Mouse (Mus musculus) urinary bladder, postnatal 36 days (tissue): Measurements from ENCODE around the gene Gna14.

Experiments used
- DNase-seq, 2 experiments: peaks; one replicate each; pipeline ENCODE4 v3.0.0; 2022; ENCODE audit warnings: low spot score in 2 of 2, mixed read lengths in 1 of 2

Gene Gna14

DNA sequence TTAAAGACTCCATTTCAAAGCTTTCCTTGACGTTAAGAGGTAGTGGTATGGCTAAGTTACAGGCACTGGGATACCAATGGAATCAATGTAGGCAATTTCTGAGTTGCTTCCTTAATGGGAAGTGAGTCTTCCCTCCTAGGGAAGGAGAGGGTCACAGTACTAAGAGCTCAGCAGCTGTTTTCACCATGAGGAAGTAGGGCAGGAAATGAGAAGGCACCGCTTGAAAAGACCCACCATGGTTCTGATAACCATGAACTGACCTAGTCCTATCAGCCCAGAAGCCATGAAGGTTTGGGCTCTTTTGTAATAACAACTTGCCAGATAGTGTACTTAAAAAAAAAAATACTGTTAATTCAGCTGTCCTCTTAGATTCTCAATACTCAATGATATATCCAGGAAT lies 20.6 kb downstream of the Gna14 start:
- no peak for DNase-seq

DNA sequence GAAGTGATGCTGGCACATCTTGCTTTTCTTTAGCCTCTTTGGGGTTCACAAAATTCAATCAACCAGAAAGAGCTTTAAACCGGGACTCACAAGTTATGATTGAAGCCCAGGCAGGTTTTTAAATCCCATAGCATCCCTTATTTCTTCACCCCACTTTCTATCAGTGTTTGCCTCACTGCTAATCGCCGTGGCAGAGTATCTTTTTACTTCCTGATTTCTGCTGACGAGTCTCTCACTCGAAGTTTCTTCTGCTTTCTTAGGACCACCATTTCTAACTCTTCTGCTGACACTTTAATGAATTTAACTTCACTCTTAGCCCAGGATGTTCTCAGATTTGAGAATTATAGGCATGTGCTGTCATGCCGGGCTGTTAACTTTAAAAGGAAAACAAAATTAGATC lies 21.6 kb downstream of the Gna14 start:
- DNase-seq, result no peak

DNA sequence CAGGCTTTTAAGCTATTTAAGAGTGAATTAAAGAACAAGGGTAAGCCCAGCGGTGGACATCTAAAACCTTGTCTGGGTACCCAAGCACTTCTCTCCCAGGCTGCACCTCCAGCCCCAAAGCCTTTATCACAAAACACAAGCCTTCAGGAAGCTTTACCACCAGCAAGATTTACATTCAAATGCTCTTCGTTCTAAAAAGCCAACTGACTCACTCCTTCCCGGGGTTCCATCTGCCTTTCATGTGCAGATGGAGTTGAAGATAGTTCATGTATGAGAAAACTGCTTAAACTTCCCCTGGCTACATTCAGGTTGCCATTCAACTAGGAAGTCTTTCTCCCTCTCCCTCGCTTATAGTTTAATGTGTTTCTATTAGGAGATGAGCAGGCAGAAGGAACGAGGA lies 23.8 kb downstream of the Gna14 start:
- no peak for DNase-seq

DNA sequence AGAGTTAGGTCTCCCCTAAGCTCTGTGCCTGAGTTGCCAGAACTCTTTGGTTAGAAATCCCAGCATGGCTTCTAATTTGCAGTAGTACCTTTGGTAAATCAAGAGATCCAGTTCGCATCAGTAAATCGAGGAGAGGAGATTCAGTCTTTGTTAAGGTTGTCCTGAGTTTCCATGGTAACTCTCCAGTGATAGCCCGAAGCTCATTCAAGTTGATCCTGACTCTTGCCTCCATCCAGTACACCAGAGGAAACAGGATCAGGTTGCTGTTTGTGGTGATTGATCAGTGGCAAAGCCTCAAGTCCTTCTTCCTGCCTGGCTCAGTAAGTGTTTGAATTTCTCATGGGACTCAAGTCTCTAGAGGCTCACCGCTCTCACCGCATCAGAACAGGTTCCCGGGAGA lies 24.7 kb downstream of the Gna14 start:
- no peak for DNase-seq

DNA sequence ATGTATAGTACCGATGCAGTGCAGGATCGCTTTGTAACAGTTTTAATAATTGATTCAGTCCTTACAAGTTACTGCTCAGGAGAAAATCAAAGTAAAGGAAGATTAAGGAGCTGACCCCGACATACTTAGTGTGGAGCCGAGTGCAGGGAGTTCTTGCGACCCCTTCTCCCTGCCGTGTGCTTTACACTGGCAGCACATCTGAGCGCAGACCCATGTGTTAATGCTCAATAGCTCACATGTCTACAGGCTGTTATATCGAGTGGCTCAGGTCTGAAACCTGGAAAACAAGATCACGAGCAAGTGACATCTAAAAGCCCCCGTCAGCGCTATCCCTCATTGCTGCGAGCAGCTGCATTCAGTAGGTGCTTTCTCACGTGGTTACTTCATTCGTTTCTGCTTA lies 25.3 kb downstream of the Gna14 start:
- DNase-seq, result no peak

DNA sequence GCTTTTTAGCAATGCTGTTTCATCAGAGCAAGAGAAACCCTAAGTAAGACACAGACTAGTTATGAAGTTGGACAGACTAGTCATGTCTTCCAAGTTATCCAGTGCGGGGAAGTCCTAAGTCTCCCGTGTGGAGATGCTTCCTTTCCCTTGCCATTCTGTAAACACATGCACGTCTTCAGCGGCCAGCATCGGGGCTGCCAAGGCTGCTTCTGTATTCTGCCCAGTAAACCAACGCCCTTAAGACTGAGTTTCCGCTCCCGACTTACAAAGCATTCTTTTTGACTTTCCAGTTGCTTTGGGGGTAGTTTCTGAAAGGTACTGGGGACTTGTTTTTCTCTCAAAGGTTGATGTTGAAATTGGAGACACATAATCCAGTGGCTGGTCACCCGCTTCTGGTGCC lies 26.9 kb downstream of the Gna14 start:
- DNase-seq, result no peak

DNA sequence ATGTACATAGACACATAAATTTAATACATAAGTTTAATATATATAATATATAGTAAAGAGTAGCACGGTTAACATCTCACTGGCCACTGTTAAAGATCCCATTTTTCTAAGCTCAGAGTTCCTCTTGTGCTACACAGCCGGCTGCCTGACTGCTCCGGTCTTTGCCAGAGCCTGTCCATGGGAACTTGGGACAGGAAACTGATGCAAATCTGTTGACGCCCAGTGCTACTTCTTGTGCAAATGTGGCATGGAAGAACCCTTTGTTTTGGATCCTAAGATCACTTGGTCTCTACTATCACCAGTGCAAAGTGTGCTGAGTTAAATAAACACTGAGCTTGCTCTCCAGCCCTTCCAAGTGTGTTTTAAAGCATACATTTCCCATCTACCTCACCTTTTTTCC lies 29.2 kb downstream of the Gna14 start:
- no peak for DNase-seq

DNA sequence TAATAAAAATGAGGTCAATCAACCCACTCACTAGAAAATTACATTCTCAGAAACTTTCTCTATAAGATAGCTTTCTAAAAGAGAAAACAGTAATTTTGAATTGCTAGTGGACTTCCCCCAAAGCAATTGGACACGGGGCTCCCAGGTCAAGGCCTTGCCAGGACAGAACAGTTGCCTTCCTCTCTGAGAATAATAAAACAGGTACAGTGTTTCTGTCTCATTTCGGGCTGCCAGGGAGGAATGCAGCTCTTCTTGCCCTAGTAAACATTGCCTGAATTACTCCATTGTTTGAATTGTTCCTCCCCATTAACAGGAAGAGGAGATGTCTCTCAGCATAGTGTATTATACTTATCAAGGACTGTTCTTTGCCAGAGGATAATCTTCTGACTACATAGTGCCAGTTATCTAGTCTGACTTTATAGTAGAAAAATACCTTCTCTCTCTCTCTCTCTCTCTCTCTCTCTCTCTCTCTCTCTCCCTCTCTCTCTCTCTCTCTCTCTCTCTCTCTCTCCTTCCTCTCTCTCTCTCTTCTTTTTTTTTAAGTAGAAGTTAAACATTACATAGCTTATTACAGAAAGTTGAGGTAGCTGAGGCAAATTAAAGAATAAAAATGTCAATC lies 33.3 kb downstream of the Gna14 start:
- no peak for DNase-seq

DNA sequence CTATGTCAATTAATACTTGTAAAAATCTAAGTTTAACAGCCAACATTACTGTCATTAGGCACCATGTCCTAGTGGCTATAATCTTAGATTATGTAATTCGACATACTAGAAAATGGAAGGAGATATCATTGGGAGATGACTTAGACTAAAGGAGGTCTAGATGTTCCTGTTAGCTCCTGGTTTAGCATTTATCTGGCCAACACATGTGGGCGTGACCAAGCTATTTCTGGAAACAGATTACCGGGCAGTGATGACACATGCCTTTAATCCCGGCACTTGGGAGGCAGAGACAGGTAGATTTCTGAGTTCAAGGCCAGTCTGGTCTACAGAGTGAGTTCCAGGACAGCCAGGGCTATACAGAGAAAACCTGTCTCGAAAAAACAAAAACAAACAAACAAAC lies 37.1 kb downstream of the Gna14 start:
- DNase-seq, result no peak

DNA sequence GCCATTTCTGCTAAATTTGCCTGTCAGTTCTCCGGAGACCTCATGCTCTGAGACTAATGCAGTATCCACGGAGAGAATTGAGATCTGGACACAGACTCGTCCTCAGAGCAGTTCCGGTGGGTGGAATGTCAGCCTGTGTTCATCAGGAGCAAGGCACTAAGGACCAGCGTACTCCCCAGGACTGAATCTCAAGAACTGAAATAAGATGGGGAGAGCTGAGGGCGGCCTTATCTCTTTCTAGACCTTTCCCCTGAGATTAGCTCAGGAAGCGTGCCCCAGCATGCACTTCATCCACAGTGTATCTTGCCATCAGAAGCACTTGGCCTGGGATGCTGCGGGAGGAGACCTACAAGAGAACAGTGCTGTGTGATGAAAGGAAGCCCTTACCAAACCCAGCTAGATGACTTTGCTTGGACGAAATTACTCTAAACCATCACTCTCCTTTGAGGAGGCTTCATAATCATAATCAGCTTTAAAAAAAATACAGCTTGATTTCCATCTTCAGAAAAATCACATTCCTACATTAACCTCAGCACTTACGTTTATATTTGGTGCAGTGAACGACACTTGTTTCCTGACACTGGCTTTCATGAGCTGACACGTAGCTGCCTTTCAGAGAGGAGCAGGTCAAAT lies 41.9 kb downstream of the Gna14 start:
- DNase-seq, result no peak

DNA sequence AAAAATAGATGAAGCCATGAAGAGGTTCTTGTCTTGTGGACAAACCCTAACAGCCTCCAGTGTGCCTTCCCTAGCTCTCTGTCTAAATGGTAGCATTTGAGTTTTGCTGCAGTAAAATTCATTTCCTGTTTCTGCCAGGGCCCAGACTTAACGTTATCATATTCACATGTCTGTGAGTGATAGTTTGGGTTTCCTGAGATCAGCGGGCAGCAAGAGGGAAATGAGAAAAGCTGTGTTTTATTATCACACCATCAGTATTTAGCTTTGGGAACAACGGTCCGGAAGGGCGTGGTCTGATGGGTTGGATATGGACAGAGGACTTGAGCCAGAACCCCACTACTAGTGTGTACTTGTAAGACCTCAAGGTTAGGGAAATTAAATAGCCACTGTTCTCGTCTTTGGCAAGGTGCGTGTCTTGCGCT lies 42.6 kb downstream of the Gna14 start:
- no peak for DNase-seq

DNA sequence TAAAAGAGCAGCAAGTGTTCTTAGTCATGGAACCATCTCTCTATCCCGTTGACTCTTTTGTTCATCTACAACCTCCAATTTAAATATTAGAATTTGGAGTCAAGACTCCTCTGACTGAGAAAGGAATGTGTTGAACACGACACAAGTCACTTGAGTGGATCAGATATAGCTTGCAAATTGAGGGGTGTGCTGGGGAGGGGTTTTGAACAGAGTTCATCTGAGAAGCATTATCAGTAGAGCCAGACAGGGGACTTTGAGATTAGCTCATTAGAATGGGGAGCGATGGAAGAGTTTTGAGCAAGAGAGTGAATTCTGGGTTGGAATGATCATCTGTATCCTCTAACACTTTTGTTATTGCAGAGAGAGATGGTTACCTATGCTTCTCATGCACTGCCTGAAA lies 46.5 kb downstream of the Gna14 start:
- no peak for DNase-seq

DNA sequence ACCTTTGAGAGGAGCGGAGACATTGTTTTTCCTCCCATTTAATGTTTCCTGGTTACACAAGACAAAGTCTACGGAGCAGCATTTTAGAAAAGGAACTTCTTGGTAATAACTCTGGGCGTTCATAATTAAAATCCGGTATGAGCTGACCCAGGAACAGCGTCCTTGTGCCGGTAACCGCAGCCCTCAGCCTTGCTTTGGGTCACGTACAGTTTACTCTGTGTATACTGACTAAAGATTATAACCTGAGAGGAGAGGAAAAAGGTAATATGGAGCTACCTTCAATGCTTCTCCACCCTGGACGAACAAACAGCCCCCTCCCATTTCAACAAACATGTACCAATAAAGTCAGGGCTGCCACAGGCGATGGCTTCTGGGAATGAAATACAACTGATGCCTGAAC lies 48.7 kb downstream of the Gna14 start:
- no peak for DNase-seq

DNA sequence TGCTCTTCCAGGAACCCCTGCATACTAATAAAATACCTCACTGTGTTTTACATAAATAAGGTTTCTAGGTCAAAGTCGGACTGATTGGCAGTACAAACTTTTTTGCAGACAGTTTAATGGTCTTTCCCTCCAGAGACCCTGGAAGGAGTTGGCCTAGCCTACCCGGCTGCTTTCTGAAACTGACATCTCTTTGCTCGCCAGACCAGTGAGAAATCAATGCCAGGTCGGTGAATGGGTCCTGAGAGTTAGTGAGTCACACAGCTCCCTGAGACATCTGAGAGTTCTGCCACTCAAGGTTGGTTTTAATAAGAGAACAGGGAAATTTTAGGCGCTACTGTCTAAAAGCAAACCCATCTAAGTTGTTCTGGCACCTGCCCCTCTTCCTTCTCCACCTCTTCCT lies 49.1 kb downstream of the Gna14 start:
- no peak for DNase-seq

DNA sequence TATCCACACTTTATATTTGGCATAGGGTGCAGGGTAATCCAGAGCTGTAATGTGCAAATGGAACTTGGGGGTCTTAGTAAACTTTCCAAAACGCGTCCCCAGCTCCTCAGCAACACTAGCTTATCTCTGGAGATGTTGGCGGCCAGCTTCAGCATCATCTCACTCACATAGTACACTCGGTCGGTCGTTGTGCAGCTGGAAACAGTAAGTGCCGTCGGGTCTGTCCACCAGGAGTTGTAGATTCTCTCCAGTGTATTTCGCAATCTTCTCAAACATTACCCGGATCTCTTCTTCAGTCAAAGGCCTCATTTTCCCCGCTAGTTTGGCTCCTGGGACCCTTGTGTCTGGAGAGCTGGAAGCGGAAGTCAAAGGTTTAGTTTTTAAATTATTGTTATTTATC lies 55.2 kb downstream of the Gna14 start:
- no peak for DNase-seq

DNA sequence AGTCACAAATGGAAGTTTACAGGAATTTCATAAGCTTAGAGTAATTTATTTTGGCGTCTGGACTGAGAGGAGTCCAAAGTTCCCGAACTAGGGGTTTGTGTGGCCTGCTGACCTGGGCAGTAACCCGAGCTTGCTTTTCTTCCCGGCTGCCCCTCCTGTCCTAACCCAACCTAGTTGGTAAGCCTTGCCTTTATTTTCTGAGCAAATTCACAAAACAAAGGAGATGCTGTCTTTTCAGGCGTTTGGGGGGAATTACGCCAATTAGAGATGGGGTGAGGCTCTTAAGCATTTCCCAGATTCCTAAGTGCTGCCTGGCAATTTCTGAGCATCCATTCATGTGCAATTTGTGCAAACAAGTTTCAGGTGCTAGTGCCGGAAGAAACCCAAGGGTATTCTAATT lies 55.9 kb downstream of the Gna14 start:
- no peak for DNase-seq

DNA sequence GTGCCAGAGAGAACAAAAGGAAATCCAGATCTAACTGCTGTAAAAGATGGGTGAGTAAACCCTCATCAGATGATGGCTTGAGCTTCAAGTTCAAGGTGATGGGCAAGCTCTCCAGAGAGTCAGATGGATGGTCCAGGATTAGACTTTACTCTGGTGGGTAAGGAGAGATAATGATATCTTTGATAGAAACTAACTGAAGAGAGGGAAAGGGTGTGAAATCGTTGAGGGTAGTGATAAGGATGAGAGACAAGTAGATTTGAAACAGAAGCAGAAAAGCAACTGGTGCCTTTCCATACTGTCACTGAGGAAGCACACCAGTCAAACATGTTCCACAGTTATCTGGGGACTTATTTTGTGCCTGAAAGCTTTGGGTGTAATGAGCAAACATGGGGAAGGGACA lies 56.9 kb downstream of the Gna14 start:
- DNase-seq, result no peak

DNA sequence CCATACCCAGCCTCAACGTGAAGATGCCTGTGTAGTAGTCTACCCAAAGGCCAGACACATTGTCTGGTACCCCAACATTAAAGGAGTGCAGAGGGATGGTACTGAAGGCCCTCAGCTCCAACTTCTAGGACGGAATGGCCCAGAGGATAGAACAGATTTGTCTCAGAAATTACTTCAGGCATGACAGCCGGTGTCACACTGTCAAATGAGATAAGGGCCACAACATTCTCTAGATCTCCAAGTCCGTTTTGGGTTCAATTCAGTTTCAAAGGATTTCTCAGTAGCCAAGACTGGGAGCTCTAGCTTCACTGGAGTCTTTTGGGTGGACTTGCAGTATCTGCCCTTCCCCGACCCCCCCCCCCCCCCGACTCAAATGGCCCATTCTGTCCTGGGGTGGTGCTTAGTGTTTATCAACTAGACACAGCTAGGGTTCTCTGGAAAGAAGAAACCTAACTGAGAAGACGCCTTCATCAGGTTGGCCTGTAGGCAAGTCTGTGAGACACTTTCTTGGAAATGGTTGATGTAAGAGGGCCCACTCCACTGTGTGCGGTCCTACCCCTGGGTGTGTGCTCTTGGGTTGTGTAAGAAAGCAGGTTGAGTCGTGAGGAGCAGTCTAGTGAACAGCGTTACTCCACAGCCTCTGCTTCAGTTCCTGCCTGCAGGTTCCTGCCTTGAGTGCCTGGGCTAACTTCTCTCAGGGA lies 59.4 kb downstream of the Gna14 start:
- DNase-seq, result no peak

DNA sequence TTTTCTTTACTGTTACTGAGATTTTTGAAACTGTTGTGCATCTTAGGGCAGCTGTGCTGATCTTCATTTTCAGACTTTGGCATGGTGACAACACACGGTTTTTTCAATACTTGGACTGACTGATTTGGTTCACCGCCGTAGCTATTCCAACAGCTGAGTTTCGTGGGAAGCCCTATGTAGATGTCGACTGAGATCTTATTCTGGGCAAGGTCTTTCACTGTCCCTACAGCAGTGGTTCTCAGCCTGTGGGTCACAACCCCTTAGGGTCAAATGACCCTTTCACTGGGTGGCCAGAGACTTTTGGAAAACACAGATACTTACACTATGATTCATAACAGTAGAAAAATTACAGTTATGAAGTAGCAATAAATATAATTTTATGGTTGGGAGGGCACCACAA lies 60.5 kb downstream of the Gna14 start:
- no peak for DNase-seq

DNA sequence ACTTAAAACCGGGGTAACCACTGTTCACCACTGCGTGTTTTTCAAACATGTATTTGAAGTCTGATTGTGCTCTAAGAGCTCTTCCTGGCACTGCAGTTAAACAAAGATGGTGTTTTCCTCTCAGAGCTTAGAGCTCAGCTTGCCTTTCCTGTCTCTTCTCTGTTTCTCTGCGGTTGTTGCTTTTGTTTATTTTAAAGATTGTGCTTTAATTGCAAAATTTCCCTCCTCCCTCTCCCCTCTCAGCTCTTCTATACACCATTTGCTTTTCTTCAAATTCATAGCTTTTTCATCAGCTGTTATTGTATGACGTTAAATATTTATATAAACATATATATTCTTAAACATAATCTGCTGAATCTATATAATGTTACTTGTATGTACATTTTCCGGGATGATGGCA lies 66.5 kb downstream of the Gna14 start:
- DNase-seq, result no peak

DNA sequence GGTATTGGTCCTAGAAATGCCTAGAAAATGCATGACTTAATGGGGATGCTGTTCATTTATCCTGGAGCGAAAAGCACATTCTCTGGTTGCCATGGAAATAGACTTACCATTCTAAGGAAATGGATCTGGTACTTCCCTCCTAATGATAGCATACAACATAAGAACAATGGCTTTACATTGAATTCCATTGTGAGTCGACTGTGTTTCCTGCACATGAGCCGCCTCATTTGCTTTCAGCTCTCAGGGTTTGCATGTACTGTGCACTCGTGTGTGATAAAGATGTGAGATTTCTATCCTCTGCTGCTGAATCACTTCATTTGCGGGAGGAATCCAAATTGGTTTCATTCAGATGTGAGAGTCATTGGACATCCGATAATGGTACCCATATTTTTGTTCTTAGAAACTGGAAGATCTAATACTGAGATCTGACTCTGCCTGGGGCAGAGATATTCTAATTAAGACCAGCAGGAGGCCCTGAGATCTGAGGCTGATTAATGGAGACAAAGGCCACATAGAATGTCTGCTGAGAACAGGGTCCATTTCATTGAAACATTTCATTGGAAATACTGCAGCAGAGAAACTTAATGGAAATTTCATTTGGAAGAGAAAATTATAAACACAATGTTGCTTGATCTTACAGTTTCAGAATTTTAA lies 71.3 kb downstream of the Gna14 start:
- no peak for DNase-seq

DNA sequence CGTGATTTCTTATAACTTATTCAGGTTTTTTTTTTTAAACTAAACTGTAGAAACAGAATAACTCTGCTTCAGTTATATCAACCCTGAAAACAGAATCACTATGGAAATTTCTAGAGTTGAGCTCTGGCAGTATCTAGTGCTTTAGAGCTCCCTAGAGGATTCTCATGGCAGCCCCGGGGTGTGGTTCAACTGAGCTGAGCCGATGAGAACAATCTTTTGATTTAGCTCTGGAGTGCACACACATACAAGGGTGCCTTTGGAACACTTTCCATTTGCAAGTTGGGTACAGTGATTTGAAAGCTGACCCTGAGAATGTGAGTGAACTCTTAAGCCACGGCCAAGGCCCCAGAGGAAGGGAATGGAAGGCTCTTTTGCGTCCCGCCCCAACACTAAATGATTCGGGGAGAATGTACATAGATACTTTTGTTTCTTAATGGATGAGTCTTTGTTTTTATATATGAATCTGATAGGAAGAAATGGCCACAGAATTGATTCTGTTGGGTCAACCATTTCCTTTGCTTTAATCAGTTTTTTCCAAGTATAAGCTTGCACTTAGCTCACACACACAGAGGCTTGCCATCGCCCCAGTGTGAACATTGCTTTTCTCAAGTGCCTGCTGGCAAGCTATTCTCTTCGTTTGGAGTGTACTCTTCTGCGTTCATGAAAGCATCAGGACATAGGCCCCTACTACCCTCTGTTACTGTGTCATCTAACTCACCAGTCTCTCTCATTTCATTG lies 75.0 kb downstream of the Gna14 start:
- no peak for DNase-seq
